Mouse (Mus musculus): ENCODE measurements around the gene Fcgr2b. TPM values are rescaled to one million over a fixed set of nuclear protein-coding genes. Genes with fewer than 3 reads are reported as not detected.
"Not testable (repeated sequence)": the region's sequence is repeated elsewhere in the genome, so short reads cannot be mapped to it uniquely, and the experiment has no call there.

Fcgr2b gene
- 1.5 and 2.6 TPM in 2 replicates for total RNA-seq (2021)
- long read RNA-seq, transcript Fcgr2b-202 (7 exons, 1,462 nt), result major isoform, 5 of 7 reads
- long read RNA-seq, partial matches to known transcripts, result 0 of 7 reads
- long read RNA-seq, other reads (novel, unspliced or antisense), result 2 of 7 reads

DNA sequence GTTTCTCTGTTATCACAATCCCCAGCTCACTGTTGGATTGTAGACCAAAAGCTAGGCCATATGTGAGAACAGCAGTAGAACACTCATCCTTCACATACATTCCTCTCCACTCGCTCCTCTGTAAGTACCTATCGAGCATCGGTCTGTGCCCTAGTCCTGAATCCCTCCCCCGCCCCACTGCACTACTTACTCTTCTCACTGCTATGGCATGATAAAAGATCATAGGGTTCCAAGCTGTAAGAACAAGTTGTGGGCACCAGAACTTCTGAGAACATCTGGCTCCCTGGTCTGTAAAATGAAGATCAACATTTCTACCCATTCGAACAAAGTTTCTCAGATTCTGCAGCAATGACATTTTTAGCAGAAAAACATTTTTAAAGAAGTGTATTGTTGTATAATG lies at the start of gene Fcgr2b:
Fcgr2b (minus strand) TSS at position 101 of the 400 bp plus-strand sequence.
- DNase-seq, result no peak

DNA sequence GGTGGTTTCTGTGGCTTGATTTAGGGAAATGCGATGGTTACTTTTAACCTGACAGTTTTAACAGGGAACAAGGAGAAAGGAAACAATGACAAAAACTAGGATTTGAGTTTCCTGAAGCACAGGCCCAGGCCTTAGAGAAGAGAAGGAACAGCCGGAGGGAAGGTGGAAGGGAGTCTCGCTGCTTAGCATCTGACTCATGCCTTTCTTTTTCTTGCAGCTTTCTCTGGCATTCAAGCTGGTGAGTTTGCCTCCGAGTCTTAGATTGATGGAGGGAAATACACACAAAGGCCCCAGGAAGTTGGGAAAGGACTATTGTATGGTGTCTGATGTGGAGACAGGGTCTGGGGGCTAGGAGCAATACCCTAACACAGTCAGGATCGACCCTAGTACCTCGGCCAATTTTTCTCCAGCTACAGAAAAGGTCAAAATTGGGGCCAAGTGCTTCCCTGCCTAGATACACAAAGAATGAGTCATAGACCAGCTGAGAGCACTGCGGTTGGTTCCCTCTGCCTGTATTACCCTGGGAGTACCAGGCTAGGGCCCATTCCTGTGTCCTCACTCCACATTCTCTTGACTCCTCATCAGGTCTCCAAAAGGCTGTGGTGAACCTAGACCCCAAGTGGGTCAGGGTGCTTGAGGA lies 43.1 kb upstream of the Fcgr2b start:
- peak; percentile 17 for DNase-seq

DNA sequence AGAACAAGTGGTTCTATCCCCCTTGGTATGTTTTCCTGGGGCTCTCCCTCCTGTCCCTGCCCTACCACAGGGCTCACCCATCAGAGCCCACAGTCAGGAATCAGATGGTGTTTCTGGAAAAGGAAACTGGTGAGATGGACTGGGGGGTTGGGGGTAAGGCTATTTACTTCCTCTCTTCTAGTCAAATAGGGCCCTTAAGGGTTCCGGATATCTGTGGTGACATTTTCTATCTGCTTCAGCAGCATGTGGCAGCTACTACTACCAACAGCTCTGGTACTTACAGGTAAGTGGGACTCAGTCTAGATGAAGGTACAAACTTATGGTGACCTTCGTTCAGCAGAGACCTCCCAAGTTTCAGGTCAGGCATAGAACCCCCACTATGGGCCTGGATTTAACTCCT lies 42.4 kb upstream of the Fcgr2b start, which contains the start of gene Fcgr4:
Fcgr4 (plus strand) TSS at position 184 of the 400 bp plus-strand sequence.
- no peak for DNase-seq

DNA sequence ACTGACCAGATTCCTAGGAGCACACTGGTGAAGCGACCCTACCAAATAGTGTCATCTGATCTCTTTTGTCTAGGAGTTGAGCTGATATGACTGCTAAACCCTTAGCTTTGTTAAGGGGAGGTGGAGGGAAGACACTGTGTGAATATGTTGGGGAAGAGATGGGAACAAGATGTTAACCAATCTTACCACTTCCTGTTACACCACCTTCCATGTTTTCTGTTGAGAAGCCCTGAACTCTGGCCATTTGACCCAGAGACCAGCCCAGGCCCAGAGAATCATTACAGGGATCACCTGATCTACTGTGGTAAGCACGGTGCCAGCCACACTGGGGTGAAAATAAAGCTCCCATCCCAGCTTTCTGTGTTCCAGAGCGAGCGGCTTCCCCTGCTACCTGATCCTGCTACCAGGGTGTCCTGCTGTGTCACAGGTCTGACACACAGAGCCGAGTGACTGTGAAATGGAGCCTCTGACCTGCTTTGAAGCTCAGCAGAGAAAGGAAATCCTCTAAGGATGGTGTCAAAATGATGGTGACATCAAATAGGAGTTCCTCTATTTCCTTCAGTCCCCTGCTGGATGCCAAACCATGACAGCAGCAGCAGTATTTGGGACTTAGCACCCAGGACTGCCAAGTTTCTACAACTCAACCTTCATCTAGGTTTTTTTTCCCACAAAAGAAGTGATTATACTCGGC lies 41.3 kb upstream of the Fcgr2b start:
- no peak for DNase-seq

DNA sequence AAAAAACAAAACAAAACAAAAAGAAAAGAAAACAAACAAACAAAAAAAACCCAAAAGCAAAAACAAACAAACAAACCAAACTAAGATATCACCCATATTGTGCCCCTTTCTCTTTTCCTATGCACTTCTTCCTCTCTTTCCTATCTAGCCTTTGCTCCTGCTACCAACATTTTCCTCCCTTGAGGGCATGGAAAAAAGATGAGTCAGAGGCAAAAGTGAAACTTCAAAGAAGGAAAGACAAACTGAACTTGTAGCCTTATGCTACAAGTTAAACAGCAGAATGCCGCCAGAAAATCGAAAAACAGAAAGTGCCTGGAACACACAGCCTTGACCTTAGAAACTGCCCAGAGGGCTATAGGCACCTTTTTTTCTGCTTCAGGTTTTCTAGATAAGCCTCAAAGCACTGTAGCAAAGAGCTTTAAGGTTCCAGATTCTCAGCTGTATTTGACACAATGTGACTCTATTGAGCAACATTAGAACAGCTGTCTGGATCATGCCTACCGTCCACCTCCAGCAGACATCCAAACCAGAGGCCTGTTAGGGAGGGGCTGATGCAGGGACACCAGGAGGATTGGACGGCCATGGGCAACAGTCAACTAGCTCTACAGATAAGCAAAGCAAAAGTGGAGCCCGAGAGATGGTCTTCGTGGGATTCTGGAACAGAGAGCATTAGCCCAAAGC lies 40.5 kb upstream of the Fcgr2b start:
- no peak for DNase-seq

DNA sequence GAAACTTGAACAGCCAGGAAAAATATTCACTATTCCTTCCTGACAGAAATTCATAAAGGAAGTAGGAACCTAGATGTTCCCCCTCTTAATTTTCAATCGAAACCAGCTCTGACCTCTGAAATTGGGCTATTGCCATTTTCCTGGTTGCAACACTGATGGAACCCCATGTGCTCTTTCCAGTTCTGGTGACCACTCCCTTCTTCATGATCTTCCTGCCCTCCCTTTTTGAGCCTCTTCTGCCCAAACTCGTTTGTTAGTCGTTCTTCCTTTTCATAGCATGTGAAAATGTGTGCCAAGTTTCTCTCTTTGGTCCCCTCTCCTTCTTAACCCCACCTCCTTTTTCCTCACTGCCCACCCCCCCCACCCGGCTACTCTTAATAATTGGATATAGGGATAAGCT lies 35.4 kb upstream of the Fcgr2b start:
- DNase-seq, result no peak

DNA sequence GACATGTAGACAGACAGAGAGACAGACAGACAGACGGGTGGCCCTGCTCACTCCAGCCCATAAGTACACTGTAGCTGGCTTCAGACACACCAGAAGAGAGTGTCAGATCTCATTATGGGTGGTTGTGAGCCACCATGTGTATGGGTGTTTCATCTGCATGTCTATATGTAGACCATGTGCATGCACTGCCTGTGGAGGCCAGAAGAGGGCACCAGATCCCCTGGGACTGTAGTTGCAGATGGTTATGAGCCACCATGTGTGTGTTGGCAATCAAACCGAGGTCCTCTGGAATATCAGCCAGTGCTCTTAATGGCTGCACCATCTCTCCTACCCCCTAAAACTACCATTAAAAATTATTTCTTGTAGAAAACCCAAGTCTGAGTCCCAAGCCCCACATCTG lies 30.6 kb upstream of the Fcgr2b start:
- DNase-seq, result no peak

DNA sequence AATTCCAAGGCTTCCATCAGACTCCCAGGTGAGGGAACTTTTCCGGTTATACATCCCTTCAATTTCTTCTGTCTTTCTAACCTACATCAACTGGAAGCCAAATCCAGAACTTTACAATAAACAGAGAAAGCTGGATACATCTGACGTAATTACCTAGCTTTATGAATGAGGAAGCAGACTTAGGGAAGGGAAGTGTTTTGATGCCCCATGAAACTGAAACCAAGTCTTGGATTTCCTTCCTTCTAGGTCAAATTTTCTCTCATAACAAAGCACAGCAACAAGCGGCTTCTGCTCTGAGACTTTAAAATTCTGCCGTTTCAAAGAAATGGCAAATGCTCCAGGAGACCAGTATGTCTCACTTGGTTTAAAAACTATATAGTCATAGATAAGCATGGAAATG lies 30.0 kb upstream of the Fcgr2b start:
- no peak for DNase-seq

DNA sequence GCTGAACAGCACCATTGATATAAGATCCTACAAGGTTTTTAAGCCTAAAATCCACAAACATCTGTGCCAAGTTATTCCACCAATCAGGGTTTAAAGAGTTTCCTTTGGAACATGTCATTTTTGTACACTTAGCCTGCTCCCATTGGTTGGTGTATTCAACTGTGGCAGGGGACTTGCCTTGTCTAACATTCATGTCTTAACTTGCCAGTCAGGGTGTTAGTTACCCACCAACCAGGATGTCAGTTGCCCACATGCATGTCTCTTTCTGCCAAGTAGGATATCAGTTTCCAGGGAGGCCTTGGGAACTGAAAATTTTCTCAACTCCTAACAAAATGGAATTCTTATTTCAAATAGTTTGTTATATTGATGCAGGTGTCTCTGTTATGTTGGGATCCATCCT lies 29.2 kb upstream of the Fcgr2b start:
- DNase-seq, result no peak

DNA sequence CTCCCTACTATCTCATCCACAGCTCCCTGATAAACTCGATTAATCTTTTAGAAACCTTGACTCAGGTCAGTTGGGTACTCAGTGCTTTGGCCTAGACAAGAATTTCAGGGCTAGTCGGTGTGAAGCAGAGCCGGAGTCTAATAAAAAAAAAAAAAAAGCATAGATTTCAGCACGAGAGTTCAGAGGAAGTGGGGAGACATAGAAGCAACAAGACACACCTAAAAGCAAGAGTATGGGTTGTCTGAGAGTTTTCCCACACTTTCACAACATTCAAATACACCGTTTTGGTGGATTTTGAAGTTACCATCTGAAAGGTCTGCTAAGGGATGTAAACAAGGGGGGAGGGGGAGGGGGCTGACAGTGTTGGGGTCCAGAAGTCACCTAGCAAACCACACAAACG lies 28.7 kb upstream of the Fcgr2b start:
- DNase-seq, result no peak

DNA sequence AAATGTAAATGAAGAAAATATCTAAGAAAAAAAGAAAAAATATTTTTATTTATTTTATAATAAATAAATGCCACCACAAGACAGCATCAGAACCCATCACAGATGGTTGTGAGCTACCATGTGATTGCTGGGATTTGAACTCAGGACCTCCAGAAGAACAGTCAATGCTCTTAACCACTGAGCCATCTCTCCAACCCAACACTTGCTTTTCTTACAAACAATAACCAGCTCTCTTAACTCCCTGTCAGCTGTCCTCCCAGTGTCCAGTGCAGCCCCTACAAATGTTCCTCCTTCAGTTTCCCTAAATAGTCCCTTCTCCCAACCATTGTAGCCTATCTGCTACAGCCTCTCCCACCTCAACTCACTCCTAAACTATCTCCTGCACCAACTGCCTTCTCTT lies 23.5 kb upstream of the Fcgr2b start:
- DNase-seq, result no peak

DNA sequence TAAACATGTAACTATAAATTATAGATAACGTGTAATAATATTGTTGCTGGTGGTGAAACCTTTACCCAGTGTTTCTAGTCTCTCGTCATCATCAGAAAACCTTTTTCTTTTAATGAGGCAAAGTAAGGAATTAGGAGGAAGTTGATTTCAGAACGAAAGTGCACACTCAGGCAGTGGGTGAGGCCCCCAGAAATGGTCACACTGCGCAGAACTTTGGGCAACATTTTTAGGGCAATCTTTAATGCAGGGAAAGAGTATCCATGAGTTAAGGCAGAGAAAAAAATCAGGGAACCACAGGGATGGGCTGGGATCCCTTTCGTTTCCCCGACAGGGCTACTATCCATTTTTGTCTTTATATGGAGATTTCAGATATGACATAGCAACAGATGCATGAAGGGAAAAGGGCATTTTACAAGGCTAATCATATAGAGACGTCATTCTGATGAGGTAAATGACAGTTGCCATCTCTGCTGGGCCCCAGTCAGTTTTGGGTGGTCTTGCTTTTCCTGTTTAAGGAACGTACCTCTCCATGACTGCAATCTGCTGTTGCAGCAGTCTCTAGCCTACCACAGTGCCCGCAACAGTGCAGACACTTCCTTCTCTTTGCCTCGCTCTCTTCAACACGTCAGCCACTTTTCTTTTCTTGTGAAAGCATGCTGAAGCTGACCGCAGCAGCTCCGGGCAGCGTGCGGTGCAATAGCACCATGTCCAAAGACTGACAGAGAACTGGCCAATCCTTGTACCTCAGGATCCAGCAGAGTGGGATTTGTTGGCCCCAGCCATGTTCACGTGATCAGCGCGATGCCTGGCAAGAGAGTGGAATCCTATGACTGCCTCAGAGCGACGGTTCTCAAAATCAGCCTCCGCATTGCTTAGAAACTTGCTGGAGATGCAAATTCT lies 21.7 kb upstream of the Fcgr2b start:
- peak; percentile 17 for DNase-seq

DNA sequence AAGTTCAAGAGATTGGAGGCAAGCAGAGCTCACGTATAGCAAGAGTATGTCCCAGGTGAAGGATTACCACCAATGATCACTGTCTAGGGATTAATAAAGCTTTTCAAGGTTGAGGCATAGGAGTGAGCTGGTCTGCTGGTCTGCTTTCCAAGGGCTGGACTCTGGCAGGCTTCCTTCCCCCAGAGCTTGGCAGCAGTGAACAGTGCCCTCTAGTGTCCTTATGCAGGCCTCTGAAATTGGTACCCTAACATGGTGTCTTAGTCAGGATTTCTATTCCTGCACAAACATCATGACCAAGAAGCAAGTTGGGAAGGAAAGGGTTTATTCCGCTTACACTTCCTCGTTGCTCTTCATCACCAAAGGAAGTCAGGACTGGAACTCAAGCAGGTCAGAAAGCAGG lies 20.4 kb upstream of the Fcgr2b start:
- DNase-seq, result peak; percentile 66

DNA sequence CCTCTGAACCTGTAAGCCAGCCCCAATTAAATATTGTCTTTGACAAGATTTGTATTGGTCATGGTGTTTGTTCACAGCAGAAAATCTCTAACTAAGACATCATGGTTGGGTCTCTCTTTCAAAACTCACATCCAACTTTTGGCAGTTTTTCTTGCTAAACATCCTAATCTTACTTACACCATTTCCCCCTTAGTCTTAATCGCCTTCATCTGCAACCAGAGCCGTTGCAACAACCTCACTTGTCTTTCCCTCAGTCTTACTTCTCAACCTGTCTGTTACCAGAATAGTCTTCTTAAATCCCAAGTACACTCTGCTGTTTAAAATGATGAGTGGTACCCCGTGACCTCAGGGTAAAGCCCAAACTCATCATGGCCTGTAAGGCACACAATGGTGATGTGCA lies 19.7 kb upstream of the Fcgr2b start:
- DNase-seq, result no peak

DNA sequence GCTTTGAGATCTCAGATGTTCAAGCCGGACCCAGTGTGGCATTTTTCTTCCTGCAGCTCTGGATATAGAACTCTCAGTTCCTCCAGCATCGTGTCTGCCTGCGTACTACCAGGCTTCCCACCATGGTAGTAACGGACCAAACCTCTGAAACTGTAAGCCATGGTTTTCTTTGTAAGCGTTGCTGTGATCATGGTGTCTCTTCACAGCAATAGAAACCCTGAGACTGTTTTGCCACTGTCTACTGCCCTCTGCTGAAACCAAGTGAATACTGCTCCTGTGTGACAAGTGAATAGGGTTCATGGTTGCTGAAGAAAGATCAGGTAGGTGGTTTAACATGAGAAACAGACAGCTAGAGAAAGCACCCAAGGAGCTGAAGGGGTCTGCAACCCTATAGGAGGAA lies 16.2 kb upstream of the Fcgr2b start:
- DNase-seq, result no peak

DNA sequence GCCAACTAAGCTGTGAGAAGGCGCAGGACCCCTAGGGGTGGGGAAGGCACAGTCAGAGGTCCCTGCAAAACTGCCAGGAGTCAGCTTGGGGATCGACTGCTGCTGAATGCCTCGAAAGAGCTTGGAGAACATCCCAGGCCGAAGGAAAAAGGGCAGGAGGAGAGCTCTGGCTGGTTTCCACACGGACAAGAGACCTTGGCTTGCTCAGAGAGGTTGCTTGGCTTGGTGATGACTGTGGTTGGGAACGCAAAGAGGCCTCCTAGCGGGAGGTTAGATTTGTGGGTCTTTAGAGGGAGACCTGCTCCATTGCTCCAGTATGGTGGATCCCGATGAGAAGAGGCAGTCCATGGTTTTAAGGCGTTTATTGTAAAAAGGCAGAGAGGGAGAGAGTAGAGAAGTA lies 13.3 kb upstream of the Fcgr2b start:
- DNase-seq, result peak; percentile 28

DNA sequence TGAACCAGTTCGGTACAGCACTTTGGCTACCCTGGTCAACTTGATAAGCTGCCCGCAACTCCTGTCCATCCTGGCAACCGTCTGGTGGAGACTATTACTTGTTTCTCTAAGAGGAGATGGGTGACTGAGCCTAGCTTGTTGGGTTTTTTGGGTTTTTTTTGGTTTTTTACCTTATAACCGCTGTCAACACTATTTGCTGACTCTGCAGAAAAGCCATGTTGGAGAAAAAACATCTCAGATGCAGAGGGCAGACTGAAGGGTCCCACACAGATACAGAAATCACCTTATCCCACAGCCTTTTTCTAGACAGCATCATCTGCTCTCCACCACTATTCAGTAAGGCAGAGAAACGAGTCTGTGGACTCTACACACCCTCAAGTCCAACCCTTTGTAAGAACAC lies 9.5 kb upstream of the Fcgr2b start:
- no peak for DNase-seq

DNA sequence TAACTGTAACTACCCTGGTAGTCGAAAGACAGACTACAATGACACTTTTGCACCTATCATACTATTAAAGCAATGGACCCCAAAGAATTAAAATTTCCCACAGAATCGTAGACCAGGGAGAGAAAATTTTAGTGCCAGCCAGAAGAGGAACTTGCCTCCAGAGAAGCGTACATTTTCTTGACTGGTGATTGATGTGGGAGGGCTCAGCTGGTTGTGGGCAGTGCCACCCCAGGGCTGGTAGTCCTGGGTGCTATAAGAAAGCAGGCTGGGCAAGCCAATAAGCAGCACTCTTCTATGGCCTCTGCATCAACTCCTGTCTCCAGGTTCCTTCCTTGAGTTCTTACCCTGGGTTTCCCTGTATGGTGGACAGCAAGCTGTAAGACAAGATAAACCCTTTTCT lies 8.7 kb upstream of the Fcgr2b start:
- no peak for DNase-seq

DNA sequence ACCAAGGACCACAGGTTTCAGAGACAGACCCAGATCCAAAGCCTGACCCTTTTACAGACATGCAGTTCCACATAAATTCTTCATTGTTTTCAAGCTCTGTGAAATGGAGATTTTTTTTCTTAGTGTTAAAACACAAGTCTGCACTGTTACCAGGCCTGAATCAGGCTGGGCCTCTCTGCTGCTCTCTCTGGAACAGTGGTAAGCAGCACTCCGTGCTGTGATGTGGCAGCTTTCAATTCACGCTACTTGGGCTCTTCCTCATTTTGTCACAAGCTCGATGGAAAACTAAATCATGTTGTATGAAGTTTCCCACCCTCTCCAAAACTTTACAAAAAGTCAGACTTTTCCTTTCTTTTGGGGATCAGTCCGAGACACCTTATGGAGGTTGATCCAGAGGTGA lies 6.7 kb upstream of the Fcgr2b start:
- no peak for DNase-seq

DNA sequence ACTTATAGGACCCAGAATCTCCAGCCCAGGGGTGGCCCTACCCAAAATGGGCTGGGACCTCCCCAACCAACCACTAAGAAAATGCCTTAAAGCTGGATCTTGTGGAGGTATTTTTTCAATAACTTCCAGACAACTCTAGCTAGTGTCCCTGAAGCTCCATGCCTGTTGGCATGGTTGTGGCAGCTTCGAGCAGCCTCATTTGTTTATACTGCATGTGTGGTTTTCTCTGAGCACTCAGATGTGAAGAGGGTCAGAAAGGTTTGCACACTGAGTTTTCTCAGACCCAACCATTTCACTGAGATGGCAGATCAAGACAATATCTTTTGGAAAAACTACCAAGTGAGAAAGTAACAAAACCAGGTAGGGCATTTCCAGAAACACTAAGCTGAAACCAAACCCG lies 6.0 kb upstream of the Fcgr2b start:
- no peak for DNase-seq

DNA sequence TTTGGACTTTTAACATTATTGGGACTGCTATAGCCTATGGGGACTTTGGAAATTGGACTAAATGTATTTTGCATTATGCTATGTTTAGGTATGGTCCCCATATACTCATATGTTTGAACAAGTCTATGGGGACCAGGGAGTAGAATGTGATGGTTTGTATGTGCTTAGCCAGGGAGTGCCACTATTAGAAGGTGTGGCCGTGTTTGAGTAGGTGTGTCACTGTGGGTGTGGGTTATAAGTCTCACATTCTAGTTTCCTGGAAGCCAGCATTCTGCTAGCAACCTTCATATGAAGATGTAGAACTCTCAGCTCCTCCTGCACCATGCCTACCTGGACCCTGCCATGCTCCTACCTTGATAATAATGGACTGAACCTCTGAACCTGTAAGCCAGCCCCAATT lies 5.3 kb upstream of the Fcgr2b start:
- DNase-seq, result not testable (repeated sequence)

DNA sequence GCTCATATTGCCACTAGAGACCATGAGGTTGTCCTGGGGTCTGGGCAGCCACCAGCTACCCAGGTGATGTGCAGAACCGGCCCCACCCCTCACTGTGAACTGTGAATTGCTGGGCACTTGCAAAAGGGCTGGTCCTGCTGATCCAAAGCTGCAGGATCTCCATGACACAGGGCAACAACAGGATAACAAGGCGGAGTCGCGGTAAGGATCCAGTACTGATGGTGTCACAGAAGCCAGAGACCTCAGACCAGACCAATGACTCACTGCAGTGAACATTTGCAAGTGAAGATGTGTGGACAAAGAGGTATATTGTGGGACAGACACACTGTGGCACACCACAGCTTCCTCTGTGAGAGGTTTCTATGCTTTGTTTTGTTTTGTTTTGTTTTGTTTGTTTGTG lies 2.3 kb upstream of the Fcgr2b start:
- DNase-seq, result no peak
